Mouse (Mus musculus) stomach, embryonic 16.5 days (tissue): ENCODE measurements around the gene Zfp319. TPM values are rescaled to one million over a fixed set of nuclear protein-coding genes. Genes with fewer than 3 reads are reported as not detected.
A peak's percentile ranks its signal among the peaks of the same experiment; 100 is the strongest.
"Not testable (repeated sequence)": the region's sequence is repeated elsewhere in the genome, so short reads cannot be mapped to it uniquely, and the experiment has no call there.

Experiments used
- ATAC-seq: fragments of 200-750 bp; cut with Nextera tagmentation; 2 replicates; pipeline ENCODE4 v1.8.0; 2017; ENCODE audit warnings: moderate number of reproducible peaks, moderate TSS enrichment; ENCODE audit not compliant: insufficient read depth, low FRiP score
- H3K27ac ChIP-seq: fragments of 300-500 bp; sonication (generic); 2 replicates; pipeline ENCODE4 v1.5.1; 2014; ENCODE audit warnings: low read length
- H3K27me3 ChIP-seq: fragments of 300-500 bp; sonication (generic); 2 replicates; pipeline ENCODE4 v1.6.1; 2014; ENCODE audit warnings: low read length, control low read depth, mixed read lengths; ENCODE audit not compliant: control insufficient read depth, insufficient read depth
- H3K36me3 ChIP-seq: fragments of 300-500 bp; sonication (generic); 2 replicates; pipeline ENCODE4 v1.6.1; 2014; ENCODE audit warnings: low read length; ENCODE audit not compliant: control insufficient read depth, insufficient read depth
- H3K4me1 ChIP-seq: fragments of 300-500 bp; sonication (generic); 2 replicates; pipeline ENCODE4 v1.6.1; 2014; ENCODE audit warnings: low read length, control low read depth, mixed read lengths; ENCODE audit not compliant: control insufficient read depth, insufficient read depth
- H3K4me2 ChIP-seq: fragments of 300-500 bp; sonication (generic); 2 replicates; pipeline ENCODE4 v1.6.1; 2014; ENCODE audit warnings: low read depth, low read length, mixed read lengths
- H3K4me3 ChIP-seq: fragments of 300-500 bp; sonication (generic); replicated peaks from 2 replicates; pipeline ENCODE4 v1.5.1; 2014; ENCODE audit warnings: mild to moderate bottlenecking, low read length
- H3K9ac ChIP-seq: fragments of 300-500 bp; sonication (generic); 2 replicates; pipeline ENCODE4 v1.6.1; 2014; ENCODE audit warnings: low read length
- H3K9me3 ChIP-seq: fragments of 300-500 bp; sonication (generic); replicated peaks from 2 replicates; pipeline ENCODE4 v1.6.1; 2016; ENCODE audit warnings: low read length, control low read depth; ENCODE audit not compliant: control insufficient read depth
- WGBS: fragments of 180-500 bp; shearing (Covaris S2); extraction: QIAGEN DNeasy Blood & Tissue Kit; methylation state at CpG from one replicate; pipeline ENCODE4 v1.1.7; 2014; 5-methylcytosine and 5-hydroxymethylcytosine counted together
- polyA plus RNA-seq: library from polyadenylated mRNA; unstranded; fragments of >200 nt; fragmentation: Nextera tagmentation; extraction: Ambion mirVana; gene quantifications from 2 replicates; pipeline ENCODE4 v1.2.1, GENCODE M21; 2015

The Zfp319 gene
- polyA plus RNA-seq: 6.5 and 7.0 TPM in 2 replicates

- Histone ChIP-seq H3K27ac (peak within 1 kb of the TSS; percentile 98), H3K9me3 (no peaks in the 10 kb centered on the region), H3K4me3 (peak within 1 kb of the TSS; percentile 75), H3K9ac (peak within 1 kb of the TSS; percentile 94), H3K27me3 (no peaks in the 10 kb centered on the region), H3K4me1 (peaks cover 12% of the 10 kb centered on the region), H3K4me2 (peak within 1 kb of the TSS; percentile 91), H3K36me3 (peaks cover 29% of the 10 kb centered on the region)
- WGBS: under 1% methylated on average over 73 of the region's 80 CpGs
- peak; percentile 96 for ATAC-seq
These were observed at the start of gene Zfp319, which contains the start of gene Usb1 for GRCm38 (mm10) chr8:95331720-95332436. TSS of gene Zfp319 (minus strand) at chr8:95331950. TSS of gene Usb1 (plus strand) at chr8:95332284.

- no peak for ATAC-seq
- peak overlapping the region; percentile 9; the same call in 1 of the 2 replicates for H3K27ac ChIP-seq
- H3K27me3 ChIP-seq: no peaks in the 10 kb centered on the region
- H3K4me1 ChIP-seq: peaks cover 23% of the 10 kb centered on the region
- H3K4me3 ChIP-seq: no peak overlapping the region
- H3K9me3 ChIP-seq: no peaks in the 10 kb centered on the region
- H3K36me3 ChIP-seq: no peaks in the 10 kb centered on the region
- H3K4me2 ChIP-seq: no peak overlapping the region
- no peak overlapping the region for H3K9ac ChIP-seq
These were observed 49.2 kb upstream of the Zfp319 start for GRCm38 (mm10) chr8:95380953-95381352.

- not testable (repeated sequence) for H3K27me3 ChIP-seq, ATAC-seq, H3K9me3 ChIP-seq, H3K27ac ChIP-seq, H3K4me3 ChIP-seq, H3K36me3 ChIP-seq, H3K9ac ChIP-seq, H3K4me2 ChIP-seq
- 94% methylated on average over 11 of the region's 11 CpGs for WGBS
- H3K4me1 ChIP-seq: peaks cover 25% of the 10 kb centered on the region
These were observed 47.2 kb upstream of the Zfp319 start for GRCm38 (mm10) chr8:95378928-95379327.

- Histone ChIP-seq H3K27ac (peak overlapping the region; percentile 93), H3K36me3 (no peaks in the 10 kb centered on the region), H3K9me3 (no peaks in the 10 kb centered on the region), H3K4me1 (peaks cover 25% of the 10 kb centered on the region), H3K9ac (peak overlapping the region; percentile 23), H3K4me2 (no peak overlapping the region), H3K27me3 (no peaks in the 10 kb centered on the region), H3K4me3 (no peak overlapping the region)
- ATAC-seq: peak; percentile 89
- 20% methylated on average over 7 of the region's 7 CpGs for WGBS
These were observed 46.1 kb upstream of the Zfp319 start for GRCm38 (mm10) chr8:95377863-95378291.

- no peak for ATAC-seq
- no peaks in the 10 kb centered on the region for H3K9me3 ChIP-seq
- H3K9ac ChIP-seq: peak overlapping the region; percentile 23; the same call in 1 of the 2 replicates
- 71% methylated on average over 4 of the region's 4 CpGs for WGBS
- H3K27me3 ChIP-seq: no peaks in the 10 kb centered on the region
- peak overlapping the region; percentile 93 for H3K27ac ChIP-seq
- no peak overlapping the region for H3K4me3 ChIP-seq
- H3K4me1 ChIP-seq: peaks cover 30% of the 10 kb centered on the region
- no peaks in the 10 kb centered on the region for H3K36me3 ChIP-seq
- 0 out of 2 replicates have a peak overlapping the region, but pooled peaks have one; percentile 8 for H3K4me2 ChIP-seq
These were observed 45.4 kb upstream of the Zfp319 start for GRCm38 (mm10) chr8:95377101-95377500.

GRCm38 (mm10) chr8:95376309-95376999 is 44.7 kb upstream of the Zfp319 start:
- H3K4me3 ChIP-seq: no peak overlapping the region
- peak overlapping the region; percentile 93 for H3K27ac ChIP-seq
- no peaks in the 10 kb centered on the region for H3K36me3 ChIP-seq
- H3K9ac ChIP-seq: no peak overlapping the region
- no peak for ATAC-seq
- 72% methylated on average over 12 of the region's 12 CpGs for WGBS
- H3K4me2 ChIP-seq: no peak overlapping the region
- H3K4me1 ChIP-seq: peaks cover 30% of the 10 kb centered on the region
- no peaks in the 10 kb centered on the region for H3K27me3 ChIP-seq
- no peaks in the 10 kb centered on the region for H3K9me3 ChIP-seq

- no peak overlapping the region for H3K4me3 ChIP-seq
- H3K9me3 ChIP-seq: no peaks in the 10 kb centered on the region
- no peak overlapping the region for H3K4me2 ChIP-seq
- no peak overlapping the region for H3K9ac ChIP-seq
- peak overlapping the region; percentile 93; the same call in 1 of the 2 replicates for H3K27ac ChIP-seq
- peaks cover 30% of the 10 kb centered on the region for H3K4me1 ChIP-seq
- H3K36me3 ChIP-seq: no peaks in the 10 kb centered on the region
- ATAC-seq: no peak
- WGBS: 77% methylated on average over 7 of the region's 7 CpGs
- H3K27me3 ChIP-seq: no peaks in the 10 kb centered on the region
These were observed 43.7 kb upstream of the Zfp319 start for GRCm38 (mm10) chr8:95375374-95375930.

GRCm38 (mm10) chr8:95374429-95374828 is 42.7 kb upstream of the Zfp319 start:
- no peak overlapping the region for H3K4me2 ChIP-seq
- no peak overlapping the region for H3K4me3 ChIP-seq
- WGBS: 66% methylated on average over 3 of the region's 3 CpGs
- ATAC-seq: no peak
- H3K36me3 ChIP-seq: no peaks in the 10 kb centered on the region; the same call in 1 of the 2 replicates
- H3K9me3 ChIP-seq: no peaks in the 10 kb centered on the region
- H3K27me3 ChIP-seq: no peaks in the 10 kb centered on the region
- no peak overlapping the region for H3K27ac ChIP-seq
- peaks cover 38% of the 10 kb centered on the region for H3K4me1 ChIP-seq
- no peak overlapping the region for H3K9ac ChIP-seq
